18 mouse cellular contexts compared by ENCODE assay signal in genomic region chr15:74282440-74283171, GRCm38 (mm10).
A peak's percentile ranks its signal among the peaks of the same experiment; 100 is the strongest.
DNase-seq lines count a peak whose midpoint lies in the region; ATAC-seq lines count a peak whose summit lies in the region.
"Had no signal": no experiment of that assay in that cellular context is flagged by ENCODE, and none has a peak within 500 bp of the region (broad histone marks: within the 10 kb centered on the region; RNA-seq: fewer than 3 reads in every experiment).

No protein-coding gene starts in this region.

- no peak overlapping the region for H3K27ac ChIP-seq in forebrain, embryonic 14.5 days (ENCODE audit: low read depth, low read length)
- no peak overlapping the region for H3K27ac ChIP-seq in forebrain, embryonic 10.5 days
- peak overlapping the region; percentile 38; the same call in 1 of the 2 replicates for H3K27ac ChIP-seq in neural tube, embryonic 12.5 days
- peak overlapping the region; percentile 67 for H3K27ac ChIP-seq in midbrain, embryonic 14.5 days (replicated peaks; ENCODE audit: low read depth, low read length)
- H3K27ac ChIP-seq: embryonic facial prominence, embryonic 13.5 days; limb, embryonic 15.5 days; macrophage had no signal

- peak; percentile 61 for DNase-seq in forebrain, embryonic 14.5 days (ENCODE audit: low spot score)
- DNase-seq in forebrain, embryonic 10.5 days (ENCODE audit: extremely low spot score, low spot score), result no peak
- no peak for DNase-seq in neural tube, embryonic 10.5 days (ENCODE audit: extremely low spot score, low spot score)
- peak; percentile 52 for DNase-seq in midbrain, embryonic 14.5 days
- DNase-seq in retina, embryonic 14.5 days (ENCODE audit: low spot score), result no peak
- DNase-seq in spleen, postnatal 4 days (ENCODE audit: low spot score in 2 of 2), result no peak
- DNase-seq: cerebellum, adult 8-10 months; gastrocnemius, postnatal 25 days; heart, postnatal 10 days; kidney, adult 11 months; kidney, postnatal 25 days; layer of hippocampus, adult 9-11 months; lung, adult 2 months; right cerebral cortex, postnatal 25 days had no signal

- no peaks in the 10 kb centered on the region for H3K36me3 ChIP-seq in forebrain, embryonic 14.5 days (ENCODE audit: control insufficient read depth, insufficient read depth, low read length)
- no peaks in the 10 kb centered on the region for H3K36me3 ChIP-seq in forebrain, embryonic 10.5 days (replicated peaks)
- H3K36me3 ChIP-seq in neural tube, embryonic 12.5 days, result no peaks in the 10 kb centered on the region
- no peaks in the 10 kb centered on the region for H3K36me3 ChIP-seq in midbrain, embryonic 14.5 days (ENCODE audit: control insufficient read depth, insufficient read depth, low read length)
- H3K36me3 ChIP-seq: embryonic facial prominence, embryonic 13.5 days; limb, embryonic 15.5 days had no signal

- H3K27me3 ChIP-seq in forebrain, embryonic 14.5 days (replicated peaks; ENCODE audit: control insufficient read depth, insufficient read depth, low read length), result no peaks in the 10 kb centered on the region
- H3K27me3 ChIP-seq in forebrain, embryonic 10.5 days (ENCODE audit: poor library complexity, severe bottlenecking), result no peaks in the 10 kb centered on the region
- H3K27me3 ChIP-seq in neural tube, embryonic 12.5 days (replicated peaks), result no peaks in the 10 kb centered on the region; the same call in 1 of the 2 replicates
- no peaks in the 10 kb centered on the region for H3K27me3 ChIP-seq in midbrain, embryonic 14.5 days (ENCODE audit: control insufficient read depth, insufficient read depth, low read length)
- H3K27me3 ChIP-seq: embryonic facial prominence, embryonic 13.5 days; limb, embryonic 15.5 days had no signal

- no peak overlapping the region for H3K4me3 ChIP-seq in forebrain, embryonic 14.5 days (ENCODE audit: low read depth, low read length)
- H3K4me3 ChIP-seq in forebrain, embryonic 10.5 days, result no peak overlapping the region
- H3K4me3 ChIP-seq in neural tube, embryonic 12.5 days, result no peak overlapping the region
- H3K4me3 ChIP-seq in midbrain, embryonic 14.5 days (replicated peaks; ENCODE audit: low read depth, low read length), result no peak overlapping the region
- H3K4me3 ChIP-seq: embryonic facial prominence, embryonic 13.5 days; limb, embryonic 15.5 days had no signal

- H3K9me3 ChIP-seq in forebrain, embryonic 14.5 days (replicated peaks; ENCODE audit: control insufficient read depth, low read length), result no peaks in the 10 kb centered on the region
- no peaks in the 10 kb centered on the region for H3K9me3 ChIP-seq in forebrain, embryonic 10.5 days
- H3K9me3 ChIP-seq in neural tube, embryonic 12.5 days, result no peaks in the 10 kb centered on the region
- no peaks in the 10 kb centered on the region for H3K9me3 ChIP-seq in midbrain, embryonic 14.5 days (ENCODE audit: control insufficient read depth, low read length)
- H3K9me3 ChIP-seq: embryonic facial prominence, embryonic 13.5 days; limb, embryonic 15.5 days had no signal

- ATAC-seq in forebrain, embryonic 14.5 days, result no peak
- ATAC-seq in neural tube, embryonic 12.5 days (ENCODE audit: low FRiP score, low read depth), result no peak
- ATAC-seq in midbrain, embryonic 14.5 days (ENCODE audit: low FRiP score, low TSS enrichment), result no peak

- WGBS in forebrain, embryonic 14.5 days, result 55% methylated on average over 7 of the region's 7 CpGs
- 81% methylated on average over 7 of the region's 7 CpGs for WGBS in forebrain, embryonic 10.5 days
- 55% methylated on average over 7 of the region's 7 CpGs for WGBS in neural tube, embryonic 12.5 days
- WGBS in midbrain, embryonic 14.5 days, result 56% methylated on average over 7 of the region's 7 CpGs

- H3K9ac ChIP-seq in forebrain, embryonic 14.5 days (ENCODE audit: low read length), result peak overlapping the region; percentile 29
- H3K9ac ChIP-seq in neural tube, embryonic 12.5 days, result 0 out of 2 replicates have a peak overlapping the region, but pooled peaks have one; percentile 9
- H3K9ac ChIP-seq in midbrain, embryonic 14.5 days (replicated peaks; ENCODE audit: low read length), result peak overlapping the region; percentile 9; the same call in 1 of the 2 replicates
- H3K9ac ChIP-seq: embryonic facial prominence, embryonic 13.5 days; limb, embryonic 15.5 days had no signal

- H3K4me2 ChIP-seq in forebrain, embryonic 14.5 days (ENCODE audit: low read length), result no peak overlapping the region
- no peak overlapping the region for H3K4me2 ChIP-seq in neural tube, embryonic 12.5 days (replicated peaks)
- H3K4me2 ChIP-seq in midbrain, embryonic 14.5 days (ENCODE audit: low read length), result no peak overlapping the region
- H3K4me2 ChIP-seq: embryonic facial prominence, embryonic 13.5 days; limb, embryonic 15.5 days had no signal

- 0 out of 2 replicates have a peak, but pooled peaks cover 3% of the 10 kb centered on the region for H3K4me1 ChIP-seq in forebrain, embryonic 14.5 days (ENCODE audit: control insufficient read depth, insufficient read depth, low read length)
- 0 out of 2 replicates have a peak, but pooled peaks cover 4% of the 10 kb centered on the region for H3K4me1 ChIP-seq in forebrain, embryonic 10.5 days
- H3K4me1 ChIP-seq in neural tube, embryonic 12.5 days, result peaks cover 10% of the 10 kb centered on the region; the same call in 1 of the 2 replicates
- peaks cover 22% of the 10 kb centered on the region; the same call in 1 of the 2 replicates for H3K4me1 ChIP-seq in midbrain, embryonic 14.5 days (ENCODE audit: control insufficient read depth, insufficient read depth, low read length)
- H3K4me1 ChIP-seq: embryonic facial prominence, embryonic 13.5 days; limb, embryonic 15.5 days had no signal

Comparison
In these comparisons a context has a peak if more than half of its experiments do, and no peak if none do; other contexts are left out.
1. DNase-seq: peak in forebrain, embryonic 14.5 days (single experiment) and midbrain, embryonic 14.5 days (single experiment); none in forebrain, embryonic 10.5 days (single experiment), neural tube, embryonic 10.5 days (single experiment), retina, embryonic 14.5 days (single experiment) and spleen, postnatal 4 days (0 of 2).
2. H3K27ac ChIP-seq: peak in neural tube, embryonic 12.5 days (single experiment) and midbrain, embryonic 14.5 days (single experiment); none in forebrain, embryonic 14.5 days (single experiment) and forebrain, embryonic 10.5 days (single experiment).
3. Peak in every context shown above with its lines, with median percentiles within 50 percentile points of each other: H3K9ac ChIP-seq.